Mouse (Mus musculus) hindbrain, embryonic 15.5 days (tissue): ENCODE measurements around the gene Med13l. TPM values are rescaled to one million over a fixed set of nuclear protein-coding genes. Genes with fewer than 3 reads are reported as not detected.
A peak's percentile ranks its signal among the peaks of the same experiment; 100 is the strongest.

Experiments used
- ATAC-seq: fragments of 200-750 bp; cut with Nextera tagmentation; 2 replicates; pipeline ENCODE4 v1.8.0; 2017; ENCODE audit warnings: low read depth, moderate number of reproducible peaks, moderate TSS enrichment; ENCODE audit not compliant: low FRiP score
- H3K27ac ChIP-seq: fragments of 300-500 bp; sonication (generic); replicated peaks from 2 replicates; pipeline ENCODE4 v1.5.1; 2015; ENCODE audit warnings: mild to moderate bottlenecking, inconsistent platforms
- H3K27me3 ChIP-seq: fragments of 300-500 bp; sonication (generic); 2 replicates; pipeline ENCODE4 v1.6.1; 2015; ENCODE audit warnings: control low read depth, inconsistent platforms
- H3K36me3 ChIP-seq: fragments of 300-500 bp; sonication (generic); 2 replicates; pipeline ENCODE4 v1.6.1; 2015; ENCODE audit warnings: control low read depth, inconsistent platforms
- H3K4me1 ChIP-seq: fragments of 300-500 bp; sonication (generic); replicated peaks from 2 replicates; pipeline ENCODE4 v1.6.1; 2015; ENCODE audit warnings: control low read depth, inconsistent platforms
- H3K4me2 ChIP-seq: fragments of 300-500 bp; sonication (generic); 2 replicates; pipeline ENCODE4 v1.6.1; 2015; ENCODE audit warnings: moderate library complexity, mild to moderate bottlenecking, inconsistent platforms
- H3K4me3 ChIP-seq: fragments of 300-500 bp; sonication (generic); 2 replicates; pipeline ENCODE4 v1.5.1; 2015; ENCODE audit warnings: mild to moderate bottlenecking, inconsistent platforms
- H3K9ac ChIP-seq: fragments of 300-500 bp; sonication (generic); 2 replicates; pipeline ENCODE4 v1.6.1; 2015; ENCODE audit warnings: inconsistent platforms
- H3K9me3 ChIP-seq: fragments of 300-500 bp; sonication (generic); 2 replicates; pipeline ENCODE4 v1.6.1; 2016; ENCODE audit warnings: control low read depth, inconsistent platforms
- WGBS: fragments of 180-500 bp; shearing (Covaris S2); methylation state at CpG from one replicate; pipeline ENCODE4 v1.1.7; 2015; 5-methylcytosine and 5-hydroxymethylcytosine counted together
- polyA plus RNA-seq: library from polyadenylated mRNA; unstranded; fragments of >200 nt; fragmentation: Nextera tagmentation; extraction: Ambion mirVana; gene quantifications from 2 replicates; pipeline ENCODE4 v1.2.1, GENCODE M21; 2015

Med13l gene
- polyA plus RNA-seq, 1 experiment from 2014 or later = 13.7 TPM

DNA sequence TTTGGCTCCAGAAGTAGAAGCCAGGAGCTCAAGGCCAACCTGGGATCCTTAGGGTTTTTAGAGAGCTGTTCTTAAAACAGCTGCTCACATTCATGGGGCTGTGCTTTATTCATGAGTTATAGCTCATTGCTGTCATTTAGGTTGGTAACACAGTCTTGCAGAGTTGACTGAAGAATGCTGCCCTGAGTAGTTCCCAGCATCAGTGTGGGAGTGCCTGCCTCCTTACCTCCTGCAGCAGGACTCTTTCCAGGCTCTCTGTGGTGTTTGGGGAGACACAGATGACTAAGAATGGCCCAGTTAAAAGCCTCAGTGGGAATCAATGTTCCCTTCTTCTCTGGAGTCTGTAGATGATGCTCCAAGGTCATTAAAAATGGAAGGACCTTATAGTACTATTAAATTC, 111.6 kb downstream of the Med13l start:
- Histone ChIP-seq H3K27ac (no peak overlapping the region), H3K4me2 (no peak overlapping the region), H3K36me3 (no peaks in the 10 kb centered on the region), H3K9me3 (no peaks in the 10 kb centered on the region), H3K27me3 (no peaks in the 10 kb centered on the region), H3K9ac (no peak overlapping the region), H3K4me3 (no peak overlapping the region), H3K4me1 (peaks cover 75% of the 10 kb centered on the region)
- ATAC-seq = no peak

DNA sequence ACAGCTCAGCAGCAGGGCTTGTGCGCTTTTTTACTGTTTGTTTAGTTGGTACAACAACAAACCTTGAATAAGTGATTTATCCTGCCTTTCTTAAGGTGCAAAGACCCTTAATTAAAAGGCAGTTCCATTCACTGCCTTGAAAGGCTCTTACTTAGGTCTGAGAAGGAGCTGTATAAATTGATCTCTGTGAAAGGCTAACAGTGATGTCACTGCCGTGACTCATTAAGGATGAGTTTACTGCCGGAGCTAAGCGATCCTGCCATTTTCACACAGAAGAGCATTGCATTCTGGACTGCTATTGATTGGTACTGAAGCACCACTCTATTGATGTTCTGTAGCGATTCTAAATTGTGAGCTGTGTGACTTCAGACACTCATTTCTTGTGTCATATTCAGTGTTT, 113.4 kb downstream of the Med13l start:
- H3K9ac ChIP-seq = no peak overlapping the region
- H3K27me3 ChIP-seq = no peaks in the 10 kb centered on the region
- H3K4me2 ChIP-seq = no peak overlapping the region
- peaks cover 57% of the 10 kb centered on the region for H3K4me1 ChIP-seq
- no peaks in the 10 kb centered on the region for H3K9me3 ChIP-seq
- 29% methylated on average over 5 of the region's 5 CpGs for WGBS
- no peak overlapping the region for H3K4me3 ChIP-seq
- peak overlapping the region; percentile 7; the same call in 1 of the 2 replicates for H3K27ac ChIP-seq
- ATAC-seq = peak; percentile 52; the same call in 1 of the 2 replicates
- H3K36me3 ChIP-seq = no peaks in the 10 kb centered on the region

DNA sequence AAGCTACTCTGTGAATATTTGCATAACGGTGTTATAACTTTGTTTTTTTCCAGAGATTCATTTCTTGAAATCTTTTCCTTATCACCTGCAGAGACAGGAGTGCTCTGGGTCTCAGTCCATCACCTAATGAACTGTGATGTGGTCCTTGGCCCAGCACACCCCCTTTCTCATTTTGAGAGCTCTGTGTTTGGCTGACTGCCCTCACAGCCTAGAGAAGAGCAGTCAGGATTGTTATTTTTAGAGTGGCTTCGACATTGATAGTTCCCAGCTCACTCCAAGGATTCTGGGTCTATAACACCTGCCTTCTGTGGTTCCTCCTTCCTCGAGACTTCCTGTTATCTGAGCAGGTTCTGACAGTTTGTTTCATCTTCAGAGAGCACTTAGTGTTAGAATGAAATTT, 113.8 kb downstream of the Med13l start:
- Histone ChIP-seq H3K27me3 (no peaks in the 10 kb centered on the region), H3K4me3 (no peak overlapping the region), H3K4me2 (no peak overlapping the region), H3K36me3 (no peaks in the 10 kb centered on the region), H3K9ac (no peak overlapping the region), H3K27ac (peak overlapping the region; percentile 7; the same call in 1 of the 2 replicates), H3K9me3 (no peaks in the 10 kb centered on the region), H3K4me1 (peaks cover 54% of the 10 kb centered on the region)
- 45% methylated on average over 3 of the region's 3 CpGs for WGBS
- ATAC-seq = no peak

DNA sequence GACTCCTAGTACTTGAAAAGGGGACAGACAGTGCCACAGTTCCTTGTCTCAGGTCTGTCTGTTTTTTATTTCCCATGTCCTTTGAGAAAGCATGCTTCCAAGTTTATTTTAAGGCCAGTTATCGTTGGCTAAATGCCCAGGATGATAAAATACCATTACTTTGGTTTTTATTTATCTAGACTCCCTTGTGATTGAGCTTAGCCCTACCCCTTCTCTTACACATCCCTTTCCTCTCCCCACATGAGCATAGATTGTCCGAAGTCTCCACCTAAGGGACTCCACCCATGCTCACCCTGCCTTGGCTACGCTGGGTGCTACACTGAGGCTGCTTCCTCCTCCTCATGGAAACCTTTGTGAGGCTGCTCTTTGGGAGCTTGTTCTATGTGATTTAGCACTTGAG, 115.2 kb downstream of the Med13l start:
- H3K9ac ChIP-seq = no peak overlapping the region
- no peaks in the 10 kb centered on the region for H3K36me3 ChIP-seq
- H3K9me3 ChIP-seq = no peaks in the 10 kb centered on the region
- WGBS = 78% methylated on average over 3 of the region's 3 CpGs
- no peak overlapping the region for H3K4me3 ChIP-seq
- no peak for ATAC-seq
- H3K4me1 ChIP-seq = peaks cover 56% of the 10 kb centered on the region
- H3K27ac ChIP-seq = no peak overlapping the region
- H3K4me2 ChIP-seq = no peak overlapping the region
- no peaks in the 10 kb centered on the region for H3K27me3 ChIP-seq

DNA sequence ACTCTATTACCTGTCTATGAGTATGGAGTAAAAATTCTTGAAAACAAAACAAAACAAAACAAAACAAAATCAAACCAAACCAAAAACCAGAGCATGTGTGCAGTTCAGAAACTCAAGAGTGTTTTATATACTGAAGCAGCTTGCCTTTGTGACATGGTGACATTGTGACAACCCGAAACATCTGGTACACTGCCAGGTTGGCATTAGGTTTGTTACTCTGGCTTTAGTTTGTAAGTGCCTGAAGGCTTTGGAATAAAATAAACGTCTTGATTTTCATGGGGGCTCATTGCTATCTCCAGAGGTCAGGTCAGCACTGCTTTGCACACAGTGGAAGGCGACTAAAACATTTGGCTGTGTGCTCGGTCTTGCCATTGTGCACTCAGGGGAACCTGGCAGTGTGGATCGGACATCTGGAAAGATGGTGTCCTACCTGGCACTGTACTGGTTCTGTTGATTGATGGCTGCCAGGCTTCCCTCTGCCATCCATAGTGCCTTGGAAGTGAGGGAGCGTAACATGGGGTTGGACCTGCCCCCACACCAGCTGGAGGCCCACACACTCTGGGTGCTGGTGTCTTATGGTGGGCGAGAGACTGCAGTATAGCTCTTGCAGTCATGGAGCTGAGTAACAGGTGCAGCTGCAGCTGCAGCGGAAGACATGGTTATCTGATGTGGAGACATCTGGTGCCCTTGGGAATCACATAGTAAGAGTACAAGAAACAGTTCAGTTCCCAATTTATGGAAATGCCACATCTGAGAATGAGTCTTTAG, 115.9 kb downstream of the Med13l start:
- Histone ChIP-seq H3K27me3 (no peaks in the 10 kb centered on the region), H3K9ac (no peak overlapping the region), H3K4me1 (peaks cover 50% of the 10 kb centered on the region), H3K27ac (no peak overlapping the region), H3K4me2 (no peak overlapping the region), H3K4me3 (no peak overlapping the region), H3K36me3 (no peaks in the 10 kb centered on the region), H3K9me3 (no peaks in the 10 kb centered on the region)
- WGBS = 65% methylated on average over 8 of the region's 8 CpGs
- ATAC-seq = no peak

DNA sequence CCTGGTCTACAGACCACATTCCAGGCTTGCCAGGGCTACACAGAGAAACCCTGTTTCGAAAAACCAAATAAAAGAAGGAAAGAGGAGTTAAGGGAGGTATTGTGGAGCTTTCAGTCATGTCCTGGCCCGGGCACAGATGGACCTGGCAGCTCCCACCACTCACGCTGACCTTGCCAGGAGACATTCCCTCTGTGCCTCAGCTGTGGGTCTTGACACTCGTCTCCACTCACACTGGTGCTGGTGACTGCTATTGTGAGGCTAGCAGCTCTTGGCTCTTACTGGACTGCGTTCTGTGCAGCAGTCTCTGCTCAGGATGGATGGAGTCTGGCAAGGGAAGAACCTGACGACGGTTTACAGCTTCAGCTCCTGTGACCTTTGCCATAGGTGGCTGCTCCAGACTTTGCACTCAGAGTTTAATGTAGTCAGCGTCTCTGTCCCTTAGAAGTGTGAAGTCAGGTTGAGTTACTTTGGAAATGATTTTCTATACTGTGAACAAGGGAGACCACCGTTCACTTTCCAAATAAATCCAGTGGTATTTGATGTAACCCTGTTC, 118.9 kb downstream of the Med13l start:
- Histone ChIP-seq H3K9me3 (no peaks in the 10 kb centered on the region), H3K36me3 (peaks cover 3% of the 10 kb centered on the region; the same call in 1 of the 2 replicates), H3K4me1 (peaks cover 25% of the 10 kb centered on the region), H3K27me3 (no peaks in the 10 kb centered on the region), H3K4me3 (no peak overlapping the region), H3K9ac (no peak overlapping the region), H3K4me2 (no peak overlapping the region), H3K27ac (no peak overlapping the region)
- ATAC-seq = peak; percentile 43; the same call in 1 of the 2 replicates
- 59% methylated on average over 9 of the region's 9 CpGs for WGBS

DNA sequence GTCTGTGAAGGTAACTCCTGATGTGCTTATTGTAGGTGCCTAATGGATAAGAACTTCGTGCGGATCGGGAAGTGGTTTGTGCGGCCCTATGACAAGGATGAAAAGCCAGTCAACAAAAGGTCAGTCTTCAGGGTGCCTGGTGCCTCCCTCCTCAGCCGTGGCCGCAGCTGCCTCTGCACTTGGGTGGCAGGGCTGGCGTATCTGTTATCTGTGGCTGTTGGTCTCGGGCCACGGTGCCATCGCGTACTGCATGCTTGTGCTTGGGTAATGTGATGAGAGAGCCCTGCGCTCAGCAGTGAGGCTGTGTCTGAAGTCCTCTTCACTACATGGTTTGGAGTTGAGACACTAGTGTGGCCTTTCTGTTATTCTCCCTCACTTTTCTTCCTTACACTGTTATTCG, 120.4 kb downstream of the Med13l start:
- ATAC-seq = no peak
- Histone ChIP-seq H3K4me3 (no peak overlapping the region), H3K9me3 (no peaks in the 10 kb centered on the region), H3K36me3 (peaks cover 3% of the 10 kb centered on the region; the same call in 1 of the 2 replicates), H3K4me1 (peaks cover 25% of the 10 kb centered on the region), H3K27me3 (no peaks in the 10 kb centered on the region), H3K9ac (no peak overlapping the region), H3K4me2 (no peak overlapping the region), H3K27ac (no peak overlapping the region)
- 81% methylated on average over 13 of the region's 13 CpGs for WGBS

DNA sequence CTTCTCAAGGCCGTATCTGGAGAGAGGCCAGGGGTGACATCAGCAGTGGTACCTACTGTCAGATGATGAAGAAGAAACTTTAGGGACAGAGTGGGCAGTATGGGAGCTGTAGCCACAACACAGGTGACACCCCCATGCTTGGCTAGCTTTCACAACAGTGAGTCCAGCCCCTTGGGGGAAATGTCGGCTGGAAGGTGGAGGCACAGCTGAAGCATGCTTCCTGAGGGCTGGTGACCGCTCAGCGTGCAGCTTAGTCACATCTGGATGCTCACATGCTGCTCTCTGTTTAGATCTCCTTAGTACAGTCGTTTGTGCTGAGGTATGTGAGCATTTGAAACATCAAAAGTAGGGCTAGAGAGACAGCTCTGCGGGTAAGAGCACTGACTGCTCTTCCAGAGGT, 121.5 kb downstream of the Med13l start:
- no peak overlapping the region for H3K9ac ChIP-seq
- H3K4me3 ChIP-seq = no peak overlapping the region
- no peaks in the 10 kb centered on the region for H3K9me3 ChIP-seq
- peaks cover 3% of the 10 kb centered on the region; the same call in 1 of the 2 replicates for H3K36me3 ChIP-seq
- H3K27ac ChIP-seq = no peak overlapping the region
- no peaks in the 10 kb centered on the region for H3K27me3 ChIP-seq
- no peak for ATAC-seq
- 88% methylated on average over 6 of the region's 6 CpGs for WGBS
- no peak overlapping the region for H3K4me2 ChIP-seq
- peaks cover 22% of the 10 kb centered on the region; the same call in 1 of the 2 replicates for H3K4me1 ChIP-seq

DNA sequence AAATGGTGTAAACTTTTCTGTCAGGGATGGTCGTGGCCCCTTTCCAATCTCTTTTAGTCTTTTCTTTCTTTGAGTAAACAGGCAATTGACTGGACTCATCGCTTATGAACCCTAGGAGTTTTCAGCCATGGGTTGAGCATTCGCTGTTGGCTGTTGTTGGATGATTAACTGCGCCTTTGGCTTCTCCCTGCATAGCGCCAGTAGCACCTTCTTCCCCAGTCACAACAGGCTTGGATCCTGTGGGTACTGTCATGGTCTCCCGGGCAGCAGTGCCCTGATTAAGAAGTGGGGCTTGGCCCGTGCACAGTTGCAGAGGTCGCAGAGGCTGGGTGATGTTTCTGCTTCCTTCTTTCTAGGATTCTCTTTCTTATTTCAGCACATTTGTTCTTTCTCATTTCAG, 124.7 kb downstream of the Med13l start:
- H3K9ac ChIP-seq = no peak overlapping the region
- H3K9me3 ChIP-seq = no peaks in the 10 kb centered on the region
- H3K4me3 ChIP-seq = no peak overlapping the region
- no peak overlapping the region for H3K4me2 ChIP-seq
- peaks cover 3% of the 10 kb centered on the region; the same call in 1 of the 2 replicates for H3K36me3 ChIP-seq
- peaks cover 28% of the 10 kb centered on the region for H3K4me1 ChIP-seq
- no peak overlapping the region for H3K27ac ChIP-seq
- H3K27me3 ChIP-seq = no peaks in the 10 kb centered on the region
- 67% methylated on average over 8 of the region's 8 CpGs for WGBS
- ATAC-seq = no peak

DNA sequence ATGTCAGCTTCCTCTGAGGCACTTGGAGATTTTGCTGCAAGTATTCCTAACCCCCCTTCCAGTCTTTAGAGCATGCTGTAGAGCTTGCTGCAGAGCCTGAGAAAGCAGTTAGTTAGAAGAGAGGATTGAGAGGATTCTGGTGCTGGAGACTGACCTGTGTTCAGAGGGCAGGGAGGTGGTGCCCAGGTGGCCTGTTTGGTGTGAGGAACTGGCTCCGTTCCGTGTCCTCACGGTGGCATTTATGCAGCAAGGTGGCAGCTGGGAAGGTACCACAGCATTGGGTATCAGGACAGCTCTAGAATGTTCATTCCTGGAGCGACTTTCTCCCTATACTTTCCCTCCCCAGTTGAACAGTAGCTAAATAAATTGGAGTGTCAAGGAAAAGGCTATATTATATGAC, 125.5 kb downstream of the Med13l start:
- no peak overlapping the region for H3K4me2 ChIP-seq
- H3K27ac ChIP-seq = no peak overlapping the region
- H3K27me3 ChIP-seq = no peaks in the 10 kb centered on the region
- no peak overlapping the region for H3K4me3 ChIP-seq
- H3K9me3 ChIP-seq = no peaks in the 10 kb centered on the region
- no peak for ATAC-seq
- peaks cover 3% of the 10 kb centered on the region; the same call in 1 of the 2 replicates for H3K36me3 ChIP-seq
- no peak overlapping the region for H3K9ac ChIP-seq
- WGBS = 86% methylated on average over 4 of the region's 4 CpGs
- H3K4me1 ChIP-seq = peaks cover 27% of the 10 kb centered on the region

DNA sequence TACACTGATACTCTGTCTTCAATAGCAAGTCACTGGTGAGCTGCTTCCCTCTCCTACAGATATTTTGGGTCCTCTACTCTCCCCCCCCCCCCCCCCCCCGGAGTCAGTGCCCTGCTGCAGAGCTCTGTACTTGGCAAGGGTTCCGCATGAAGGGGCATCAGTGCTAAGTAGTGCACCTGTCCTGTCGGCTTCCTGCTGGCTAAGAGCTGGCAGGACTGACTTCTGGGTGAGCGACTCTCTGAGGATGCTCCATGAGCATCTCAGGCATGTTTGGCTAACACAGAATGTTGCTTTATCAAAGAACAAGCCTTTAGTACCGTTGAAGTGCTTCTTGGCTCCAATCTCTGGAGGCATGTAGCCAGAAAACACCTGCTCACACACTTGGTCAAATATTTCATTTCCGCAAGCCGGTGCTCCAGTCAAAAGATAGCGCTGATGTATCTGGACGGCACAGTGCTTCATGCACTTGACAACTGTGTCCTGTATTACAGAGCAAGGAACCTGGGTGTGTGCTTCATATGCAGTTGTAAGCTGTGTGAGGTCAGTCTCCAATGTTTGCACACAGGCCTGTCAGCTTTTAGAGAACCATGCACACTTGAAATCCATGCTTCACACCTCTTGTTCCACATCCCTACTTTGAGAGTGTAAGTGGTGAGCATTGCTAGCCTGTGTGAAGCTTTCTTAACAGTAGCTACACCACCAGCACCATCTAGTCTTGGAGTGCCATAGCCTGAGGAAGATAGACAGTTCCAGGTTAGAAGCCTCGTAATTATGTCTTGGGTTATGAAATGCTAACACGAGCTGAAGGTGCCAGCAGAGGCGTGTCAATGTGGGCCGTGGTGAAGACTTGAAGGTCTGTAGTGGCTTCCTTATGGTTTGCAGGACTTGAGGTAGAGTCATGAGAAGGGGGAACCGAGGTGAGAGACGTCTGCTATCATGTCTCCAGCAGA, 128.7 kb downstream of the Med13l start:
- H3K36me3 ChIP-seq = no peaks in the 10 kb centered on the region
- H3K4me2 ChIP-seq = no peak overlapping the region
- 81% methylated on average over 14 of the region's 15 CpGs for WGBS
- H3K9me3 ChIP-seq = no peaks in the 10 kb centered on the region
- no peak overlapping the region for H3K27ac ChIP-seq
- H3K27me3 ChIP-seq = no peaks in the 10 kb centered on the region
- H3K4me1 ChIP-seq = peaks cover 36% of the 10 kb centered on the region
- H3K9ac ChIP-seq = no peak overlapping the region
- ATAC-seq = no peak
- H3K4me3 ChIP-seq = no peak overlapping the region
